Mouse (Mus musculus): ENCODE measurements around the gene Chchd3. TPM values are rescaled to one million over a fixed set of nuclear protein-coding genes. Genes with fewer than 3 reads are reported as not detected.

Gene Chchd3
- polyA plus RNA-seq, 1 experiment from 2014 or later: 61.6 TPM

DNA sequence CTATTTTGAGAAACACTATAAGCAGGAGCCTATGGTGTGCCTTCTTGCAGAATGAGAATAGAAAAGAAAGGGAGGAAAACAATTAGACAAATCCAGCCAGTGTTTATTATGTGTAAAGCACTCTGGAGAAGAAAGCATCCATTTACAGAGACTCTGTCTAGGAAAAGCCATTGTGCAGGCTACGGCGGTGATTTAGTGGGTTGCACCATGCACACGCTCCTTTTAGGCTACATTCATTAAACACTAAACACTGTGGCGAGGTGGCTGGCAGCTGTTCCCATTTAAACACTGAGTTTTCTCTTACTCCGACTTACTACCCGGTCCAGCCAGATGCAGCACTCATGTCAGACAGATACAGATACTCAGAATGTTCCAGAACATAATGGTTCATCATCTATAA, 311.3 kb downstream of the Chchd3 start:
- H3K4me3 ChIP-seq (ENCODE audit: low read depth, low read length): no peak overlapping the region
- no peaks in the 10 kb centered on the region for H3K36me3 ChIP-seq (ENCODE audit: control insufficient read depth, insufficient read depth)
- no peak for ATAC-seq (ENCODE audit: low read depth)
- no peak overlapping the region for H3K4me2 ChIP-seq (ENCODE audit: low read depth, low read length)
- 76% methylated on average over 6 of the region's 6 CpGs for WGBS (ENCODE audit: insufficient replicate concordance)
- no peaks in the 10 kb centered on the region for H3K4me1 ChIP-seq (ENCODE audit: control insufficient read depth, low read depth, low read length)
- no peak overlapping the region for H3K9ac ChIP-seq (ENCODE audit: low read depth, low read length)
- no peak overlapping the region for H3K27ac ChIP-seq (ENCODE audit: low read length)
- H3K9me3 ChIP-seq (replicated peaks; ENCODE audit: control insufficient read depth, low read length): no peaks in the 10 kb centered on the region
- H3K27me3 ChIP-seq (ENCODE audit: control insufficient read depth, insufficient read depth, low read depth, low read length): no peaks in the 10 kb centered on the region

DNA sequence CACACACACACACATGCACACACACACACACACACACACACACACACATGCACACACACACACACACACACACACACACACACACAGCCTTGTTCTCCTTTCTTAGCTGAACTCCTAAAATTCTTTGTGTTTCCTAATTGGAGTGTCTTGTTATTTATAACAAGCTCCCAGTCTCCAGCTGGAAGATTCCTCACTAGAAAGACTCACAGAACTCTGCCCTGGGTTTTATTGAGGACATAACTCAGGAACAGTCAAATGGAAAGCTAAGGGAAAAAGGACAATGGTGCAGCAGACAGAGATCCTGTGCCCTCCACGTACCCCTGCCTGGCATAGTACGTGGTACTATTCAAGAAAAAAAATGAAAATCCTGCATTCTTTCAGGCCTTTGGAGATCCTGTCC, 312.7 kb downstream of the Chchd3 start:
- 48% methylated on average over 2 of the region's 2 CpGs for WGBS (ENCODE audit: insufficient replicate concordance)
- no peak overlapping the region for H3K9ac ChIP-seq (ENCODE audit: low read depth, low read length)
- ATAC-seq (ENCODE audit: low read depth): no peak
- no peaks in the 10 kb centered on the region for H3K9me3 ChIP-seq (replicated peaks; ENCODE audit: control insufficient read depth, low read length)
- H3K4me3 ChIP-seq (ENCODE audit: low read depth, low read length): no peak overlapping the region
- H3K27me3 ChIP-seq (ENCODE audit: control insufficient read depth, insufficient read depth, low read depth, low read length): no peaks in the 10 kb centered on the region
- no peak overlapping the region for H3K27ac ChIP-seq (ENCODE audit: low read length)
- no peaks in the 10 kb centered on the region for H3K36me3 ChIP-seq (ENCODE audit: control insufficient read depth, insufficient read depth)
- H3K4me1 ChIP-seq (ENCODE audit: control insufficient read depth, low read depth, low read length): no peaks in the 10 kb centered on the region
- no peak overlapping the region for H3K4me2 ChIP-seq (ENCODE audit: low read depth, low read length)

Other genes starting within 250 kb of the Chchd3 start
- gene Exoc4, start 188.8 kb upstream of the Chchd3 start, polyA plus RNA-seq (2015; fragmentation: Nextera tagmentation; extraction: Ambion mirVana): 10.9 and 11.3 TPM in 2 replicates

All from liver, embryonic 16.5 days (tissue).